Mouse (Mus musculus) embryonic facial prominence, embryonic 12.5 days (tissue): ENCODE results near the gene Abcg8. TPM values are rescaled to one million over a fixed set of nuclear protein-coding genes. Genes with fewer than 3 reads are reported as not detected.

Experiments
- ATAC-seq: fragments of 200-750 bp; cut with Nextera tagmentation; 2 replicates; pipeline ENCODE4 v1.8.0; 2017; ENCODE audit not compliant: insufficient number of reproducible peaks, insufficient read depth, low FRiP score, low TSS enrichment
- H3K27ac ChIP-seq: fragments of 300-500 bp; sonication (generic); 2 replicates; pipeline ENCODE4 v1.5.1; 2016; ENCODE audit warnings: mild to moderate bottlenecking
- H3K27me3 ChIP-seq: fragments of 300-500 bp; sonication (generic); 2 replicates; pipeline ENCODE4 v1.6.1; 2016; ENCODE audit warnings: mild to moderate bottlenecking, moderate library complexity
- H3K36me3 ChIP-seq: fragments of 300-500 bp; sonication (generic); 2 replicates; pipeline ENCODE4 v1.6.1; 2016; ENCODE audit warnings: mild to moderate bottlenecking
- H3K4me1 ChIP-seq: fragments of 300-500 bp; sonication (generic); 2 replicates; pipeline ENCODE4 v1.6.1; 2016
- H3K4me2 ChIP-seq: fragments of 300-500 bp; sonication (generic); replicated peaks from 2 replicates; pipeline ENCODE4 v1.6.1; 2016; ENCODE audit warnings: mild to moderate bottlenecking, moderate library complexity
- H3K4me3 ChIP-seq: fragments of 300-500 bp; sonication (generic); 2 replicates; pipeline ENCODE4 v1.5.1; 2016; ENCODE audit warnings: mild to moderate bottlenecking
- H3K9ac ChIP-seq: fragments of 300-500 bp; sonication (generic); 2 replicates; pipeline ENCODE4 v1.6.1; 2016; ENCODE audit warnings: mild to moderate bottlenecking, moderate library complexity
- H3K9me3 ChIP-seq: fragments of 300-500 bp; sonication (generic); 2 replicates; pipeline ENCODE4 v1.6.1; 2016; ENCODE audit warnings: mild to moderate bottlenecking, moderate library complexity
- WGBS: fragments of 180-500 bp; shearing (Covaris S2); methylation state at CpG from one replicate; pipeline ENCODE4 v1.1.7; 2016; 5-methylcytosine and 5-hydroxymethylcytosine counted together
- polyA plus RNA-seq: library from polyadenylated mRNA; unstranded; fragments of >200 nt; fragmentation: Nextera tagmentation; extraction: Ambion mirVana; gene quantifications from 2 replicates; pipeline ENCODE4 v1.2.1, GENCODE M21; 2016

Gene Abcg8
- polyA plus RNA-seq, 1 experiment from 2014 or later: 0.09 TPM

GRCm38 (mm10) chr17:84716252-84716872 lies 40.3 kb downstream of the Abcg8 start:
- Histone ChIP-seq H3K4me1 (peaks cover 20% of the 10 kb centered on the region; the same call in 1 of the 2 replicates), H3K27me3 (no peaks in the 10 kb centered on the region), H3K27ac (no peak overlapping the region), H3K9me3 (no peaks in the 10 kb centered on the region), H3K36me3 (peaks cover 27% of the 10 kb centered on the region), H3K4me2 (no peak overlapping the region), H3K4me3 (no peak overlapping the region), H3K9ac (no peak overlapping the region)
- ATAC-seq: no peak
- WGBS: 61% methylated on average over 16 of the region's 16 CpGs

- no peak overlapping the region for H3K4me2 ChIP-seq
- no peaks in the 10 kb centered on the region for H3K9me3 ChIP-seq
- H3K4me3 ChIP-seq: no peak overlapping the region
- H3K9ac ChIP-seq: no peak overlapping the region
- 32% methylated on average over 5 of the region's 5 CpGs for WGBS
- no peaks in the 10 kb centered on the region for H3K27me3 ChIP-seq
- no peak overlapping the region for H3K27ac ChIP-seq
- H3K36me3 ChIP-seq: peaks cover 31% of the 10 kb centered on the region
- H3K4me1 ChIP-seq: peaks cover 20% of the 10 kb centered on the region; the same call in 1 of the 2 replicates
- no peak for ATAC-seq
These were observed 41.3 kb downstream of the Abcg8 start for GRCm38 (mm10) chr17:84717416-84717815.

GRCm38 (mm10) chr17:84719105-84719504 lies 43.0 kb downstream of the Abcg8 start:
- no peak for ATAC-seq
- Histone ChIP-seq H3K9ac (no peak overlapping the region), H3K27me3 (no peaks in the 10 kb centered on the region), H3K36me3 (peaks cover 28% of the 10 kb centered on the region), H3K4me1 (peaks cover 20% of the 10 kb centered on the region; the same call in 1 of the 2 replicates), H3K4me3 (no peak overlapping the region), H3K9me3 (no peaks in the 10 kb centered on the region), H3K27ac (no peak overlapping the region), H3K4me2 (no peak overlapping the region)
- WGBS: 81% methylated on average over 3 of the region's 3 CpGs

GRCm38 (mm10) chr17:84724028-84724427 lies 47.9 kb downstream of the Abcg8 start:
- no peaks in the 10 kb centered on the region for H3K27me3 ChIP-seq
- no peak overlapping the region for H3K4me2 ChIP-seq
- 82% methylated on average over 9 of the region's 9 CpGs for WGBS
- H3K4me3 ChIP-seq: no peak overlapping the region
- H3K9ac ChIP-seq: no peak overlapping the region
- no peak overlapping the region for H3K27ac ChIP-seq
- H3K4me1 ChIP-seq: no peaks in the 10 kb centered on the region
- ATAC-seq: no peak
- peaks cover 38% of the 10 kb centered on the region for H3K36me3 ChIP-seq
- no peaks in the 10 kb centered on the region for H3K9me3 ChIP-seq

GRCm38 (mm10) chr17:84725163-84725562 lies 49.1 kb downstream of the Abcg8 start:
- no peak overlapping the region for H3K4me3 ChIP-seq
- no peaks in the 10 kb centered on the region for H3K27me3 ChIP-seq
- peaks cover 39% of the 10 kb centered on the region for H3K36me3 ChIP-seq
- WGBS: 98% methylated on average over 3 of the region's 3 CpGs
- H3K9ac ChIP-seq: no peak overlapping the region
- H3K4me2 ChIP-seq: no peak overlapping the region
- H3K9me3 ChIP-seq: no peaks in the 10 kb centered on the region
- ATAC-seq: no peak
- no peaks in the 10 kb centered on the region for H3K4me1 ChIP-seq
- no peak overlapping the region for H3K27ac ChIP-seq

GRCm38 (mm10) chr17:84728201-84728911 lies 52.3 kb downstream of the Abcg8 start:
- no peaks in the 10 kb centered on the region for H3K4me1 ChIP-seq
- no peaks in the 10 kb centered on the region for H3K9me3 ChIP-seq
- H3K36me3 ChIP-seq: peaks cover 38% of the 10 kb centered on the region
- no peak overlapping the region for H3K4me2 ChIP-seq
- 78% methylated on average over 1 of the region's 1 CpGs for WGBS
- H3K27me3 ChIP-seq: no peaks in the 10 kb centered on the region
- no peak overlapping the region for H3K27ac ChIP-seq
- no peak overlapping the region for H3K4me3 ChIP-seq
- H3K9ac ChIP-seq: no peak overlapping the region
- ATAC-seq: no peak

- H3K4me3 ChIP-seq: no peak overlapping the region
- 97% methylated on average over 5 of the region's 5 CpGs for WGBS
- H3K27ac ChIP-seq: no peak overlapping the region
- no peaks in the 10 kb centered on the region for H3K4me1 ChIP-seq
- no peaks in the 10 kb centered on the region for H3K27me3 ChIP-seq
- H3K9me3 ChIP-seq: no peaks in the 10 kb centered on the region
- peaks cover 35% of the 10 kb centered on the region for H3K36me3 ChIP-seq
- ATAC-seq: no peak
- H3K9ac ChIP-seq: no peak overlapping the region
- H3K4me2 ChIP-seq: no peak overlapping the region
These were observed 53.0 kb downstream of the Abcg8 start for GRCm38 (mm10) chr17:84729140-84729539.

GRCm38 (mm10) chr17:84731361-84731760 lies 55.3 kb downstream of the Abcg8 start:
- WGBS: 86% methylated on average over 12 of the region's 12 CpGs
- Histone ChIP-seq H3K4me1 (no peaks in the 10 kb centered on the region), H3K36me3 (peaks cover 21% of the 10 kb centered on the region), H3K27ac (no peak overlapping the region), H3K4me3 (no peak overlapping the region), H3K9me3 (no peaks in the 10 kb centered on the region), H3K4me2 (no peak overlapping the region), H3K9ac (no peak overlapping the region), H3K27me3 (no peaks in the 10 kb centered on the region)
- no peak for ATAC-seq

GRCm38 (mm10) chr17:84732612-84733011 lies 56.5 kb downstream of the Abcg8 start:
- no peak overlapping the region for H3K9ac ChIP-seq
- H3K36me3 ChIP-seq: peaks cover 18% of the 10 kb centered on the region
- H3K9me3 ChIP-seq: no peaks in the 10 kb centered on the region
- WGBS: 93% methylated on average over 8 of the region's 8 CpGs
- H3K4me2 ChIP-seq: no peak overlapping the region
- H3K27ac ChIP-seq: no peak overlapping the region
- peaks cover 8% of the 10 kb centered on the region for H3K4me1 ChIP-seq
- H3K27me3 ChIP-seq: no peaks in the 10 kb centered on the region
- no peak overlapping the region for H3K4me3 ChIP-seq
- no peak for ATAC-seq

GRCm38 (mm10) chr17:84736719-84737118 lies 60.6 kb downstream of the Abcg8 start:
- no peaks in the 10 kb centered on the region for H3K9me3 ChIP-seq
- H3K27me3 ChIP-seq: no peaks in the 10 kb centered on the region
- peak overlapping the region; percentile 54; the same call in 1 of the 2 replicates for H3K27ac ChIP-seq
- peak; percentile 86 for ATAC-seq
- H3K4me3 ChIP-seq: no peak overlapping the region
- peaks cover 8% of the 10 kb centered on the region; the same call in 1 of the 2 replicates for H3K36me3 ChIP-seq
- no peak overlapping the region for H3K4me2 ChIP-seq
- no peak overlapping the region for H3K9ac ChIP-seq
- WGBS: 22% methylated on average over 9 of the region's 9 CpGs
- H3K4me1 ChIP-seq: peaks cover 20% of the 10 kb centered on the region

- H3K4me1 ChIP-seq: peaks cover 20% of the 10 kb centered on the region
- H3K27me3 ChIP-seq: no peaks in the 10 kb centered on the region
- H3K9me3 ChIP-seq: no peaks in the 10 kb centered on the region
- H3K36me3 ChIP-seq: peaks cover 8% of the 10 kb centered on the region; the same call in 1 of the 2 replicates
- H3K4me3 ChIP-seq: no peak overlapping the region
- no peak overlapping the region for H3K4me2 ChIP-seq
- no peak for ATAC-seq
- H3K27ac ChIP-seq: peak overlapping the region; percentile 79
- whole genome bisulfite sequencing: 45% methylated on average over 9 of the region's 9 CpGs
- no peak overlapping the region for H3K9ac ChIP-seq
These were observed 62.1 kb downstream of the Abcg8 start for GRCm38 (mm10) chr17:84738073-84738797.

- Histone ChIP-seq H3K36me3 (peaks cover 12% of the 10 kb centered on the region), H3K9ac (no peak overlapping the region), H3K27ac (no peak overlapping the region), H3K9me3 (no peaks in the 10 kb centered on the region), H3K4me1 (no peaks in the 10 kb centered on the region), H3K4me3 (no peak overlapping the region), H3K4me2 (no peak overlapping the region), H3K27me3 (no peaks in the 10 kb centered on the region)
- no peak for ATAC-seq
- 72% methylated on average over 4 of the region's 4 CpGs for WGBS
These were observed 68.2 kb downstream of the Abcg8 start for GRCm38 (mm10) chr17:84744256-84744655.
